Mouse (Mus musculus): Measurements from ENCODE around the gene Esrp2. TPM values are rescaled to one million over a fixed set of nuclear protein-coding genes. Genes with fewer than 3 reads are reported as not detected.

Esrp2 gene
- total RNA-seq, 2 experiments from 2014 or later, result 0.12 TPM; not detected in 1

GRCm38 (mm10) chr8:106126055-106126454, 10.7 kb downstream of the Esrp2 start:
- no peak for DNase-seq (ENCODE audit: low spot score in 2 of 2)

- no peak for DNase-seq (ENCODE audit: low spot score in 2 of 2)
Observed at GRCm38 (mm10) chr8:106123443-106123842, 13.3 kb downstream of the Esrp2 start.

GRCm38 (mm10) chr8:106115897-106116296, 20.9 kb downstream of the Esrp2 start:
- DNase-seq (ENCODE audit: low spot score in 2 of 2), result no peak

GRCm38 (mm10) chr8:106112514-106112913, 24.3 kb downstream of the Esrp2 start:
- DNase-seq (ENCODE audit: low spot score in 2 of 2), result no peak

GRCm38 (mm10) chr8:106112041-106112440, 24.7 kb downstream of the Esrp2 start:
- DNase-seq (ENCODE audit: low spot score in 2 of 2), result no peak

GRCm38 (mm10) chr8:106108729-106109128, 28.0 kb downstream of the Esrp2 start:
- no peak for DNase-seq (ENCODE audit: low spot score in 2 of 2)

GRCm38 (mm10) chr8:106108080-106108479, 28.7 kb downstream of the Esrp2 start:
- no peak for DNase-seq (ENCODE audit: low spot score in 2 of 2)

- DNase-seq (ENCODE audit: low spot score in 2 of 2), result no peak
Observed at GRCm38 (mm10) chr8:106106193-106106592, 30.6 kb downstream of the Esrp2 start.

GRCm38 (mm10) chr8:106103888-106104287, 32.9 kb downstream of the Esrp2 start:
- DNase-seq (ENCODE audit: low spot score in 2 of 2), result no peak

- DNase-seq (ENCODE audit: low spot score in 2 of 2), result no peak
Observed at GRCm38 (mm10) chr8:106102321-106102720, 34.5 kb downstream of the Esrp2 start.

Other genes with a start within 250 kb of the Esrp2 start
- under 1 TPM; 0.57 to 0.99 TPM for gene Nrn1l, start 243.4 kb downstream of the Esrp2 start, total RNA-seq (2021)
- gene Pskh1, start 236.5 kb downstream of the Esrp2 start, total RNA-seq (2021), result 1 to 10 TPM; 6.5 to 7.3 TPM
- 1 to 10 TPM; 1.1 to 1.8 TPM for gene Ctrl, start 203.1 kb downstream of the Esrp2 start, total RNA-seq (2021)
- gene Psmb10, start 198.5 kb downstream of the Esrp2 start, total RNA-seq (2021), result 10 to 100 TPM; 62.5 to 74.3 TPM
- 10 to 100 TPM; 31.7 to 38.4 TPM for gene Lcat, start 193.6 kb downstream of the Esrp2 start, total RNA-seq (2021)
- 10 to 100 TPM; 18.6 to 20.8 TPM for gene Slc12a4, start 170.9 kb downstream of the Esrp2 start, total RNA-seq (2021)
- gene Dpep3, start 157.5 kb downstream of the Esrp2 start, total RNA-seq (2021), result not detected
- 10 to 100 TPM; 15.6 to 16.2 TPM for gene Dus2, start 145.6 kb downstream of the Esrp2 start, total RNA-seq (2021)
- gene Dpep2nb, start 131.0 kb downstream of the Esrp2 start, total RNA-seq (2021), result not detected
- 10 to 100 TPM; 14.3 to 15.4 TPM for gene Ddx28, start 125.1 kb downstream of the Esrp2 start, total RNA-seq (2021)
- 10 to 100 TPM; 10.9 to 12.0 TPM for gene Nfatc3, start 78.1 kb downstream of the Esrp2 start, total RNA-seq (2021)
- 10 to 100 TPM; 22.8 to 25.6 TPM for gene Pla2g15, start 13.4 kb upstream of the Esrp2 start, total RNA-seq (2021)
- 10 to 100 TPM; 18.6 to 20.8 TPM for gene Slc7a6, start 31.9 kb upstream of the Esrp2 start, total RNA-seq (2021)
- gene Slc7a6os, start 74.0 kb upstream of the Esrp2 start, total RNA-seq (2021), result 10 to 100 TPM; 24.5 to 26.5 TPM
- 10 to 100 TPM; 31.2 to 37.2 TPM for gene Prmt7, start 74.0 kb upstream of the Esrp2 start, total RNA-seq (2021)
- gene Smpd3, start 201.0 kb upstream of the Esrp2 start, total RNA-seq (2021), result 10 to 100 TPM; 74.0 to 80.3 TPM

Measured in layer of hippocampus, adult 18-20 months (tissue).